Mouse (Mus musculus) frontal cortex, adult 2 months (tissue): ENCODE measurements around the gene Scamp3. TPM values are rescaled to one million over a fixed set of nuclear protein-coding genes. Genes with fewer than 3 reads are reported as not detected.
"Not testable (repeated sequence)": the region's sequence is repeated elsewhere in the genome, so short reads cannot be mapped to it uniquely, and the experiment has no call there.

Experiments used
- DNase-seq, 2 experiments: peaks; one replicate each; pipeline ENCODE4 v3.0.0; 2022; ENCODE audit warnings: low spot score in 1 of 2; ENCODE audit errors: extremely low spot score in 1 of 2
- polyA plus RNA-seq: library from polyadenylated mRNA; depleted of rRNA; stranded (reverse); fragments of >200 nt; gene quantifications from 2 replicates; pipeline ENCODE4 v1.2.3, GENCODE M21; 2012; rRNA removed

Gene Scamp3
- polyA plus RNA-seq: 95.7 and 97.7 TPM in 2 replicates

- peak; percentile 93 for DNase-seq
These were observed at the start of gene Scamp3 for GRCm38 (mm10) chr3:89177242-89178106. Gene Scamp3 (plus strand): TSS chr3:89177473.

- no peak for DNase-seq
These were observed 47.4 kb upstream of the Scamp3 start for GRCm38 (mm10) chr3:89129908-89130307.

- DNase-seq: peak; percentile 74 to 76
These were observed 45.5 kb upstream of the Scamp3 start for GRCm38 (mm10) chr3:89131816-89132215.

- DNase-seq: peak in 1 of 2 experiments; percentile 53
These were observed 44.8 kb upstream of the Scamp3 start for GRCm38 (mm10) chr3:89132285-89133062.

GRCm38 (mm10) chr3:89133063-89133450, 44.2 kb upstream of the Scamp3 start:
- no peak for DNase-seq

- no peak for DNase-seq
These were observed 43.5 kb upstream of the Scamp3 start for GRCm38 (mm10) chr3:89133752-89134151.

- DNase-seq: no peak
These were observed 41.3 kb upstream of the Scamp3 start, which contains the start of gene Pklr for GRCm38 (mm10) chr3:89135958-89136357. Gene Pklr (plus strand): TSS chr3:89136142.

GRCm38 (mm10) chr3:89136365-89136764, 40.9 kb upstream of the Scamp3 start:
- DNase-seq: no peak

GRCm38 (mm10) chr3:89144821-89145220, 32.5 kb upstream of the Scamp3 start:
- DNase-seq: no peak

- DNase-seq: no peak
These were observed 31.7 kb upstream of the Scamp3 start for GRCm38 (mm10) chr3:89145566-89145965.

GRCm38 (mm10) chr3:89147101-89147978, 29.9 kb upstream of the Scamp3 start:
- DNase-seq: no peak

GRCm38 (mm10) chr3:89147979-89148311, 29.3 kb upstream of the Scamp3 start:
- no peak for DNase-seq

GRCm38 (mm10) chr3:89148567-89148966, 28.7 kb upstream of the Scamp3 start:
- no peak for DNase-seq

- DNase-seq: no peak
These were observed 25.0 kb upstream of the Scamp3 start for GRCm38 (mm10) chr3:89152084-89152835.

GRCm38 (mm10) chr3:89156951-89157350, 20.3 kb upstream of the Scamp3 start:
- DNase-seq: no peak

GRCm38 (mm10) chr3:89158651-89159050, 18.6 kb upstream of the Scamp3 start:
- no peak for DNase-seq

- no peak for DNase-seq
These were observed 18.1 kb upstream of the Scamp3 start for GRCm38 (mm10) chr3:89159211-89159610.

GRCm38 (mm10) chr3:89159616-89160344, 17.5 kb upstream of the Scamp3 start, which contains the start of gene Hcn3:
Gene Hcn3 (minus strand): TSS chr3:89160196.
- DNase-seq: peak in 1 of 2 experiments; percentile 57

GRCm38 (mm10) chr3:89161207-89161606, 16.1 kb upstream of the Scamp3 start:
- DNase-seq: not testable (repeated sequence)
